Mouse (Mus musculus): ENCODE measurements around the gene Olfr709-ps1.
"Not testable (repeated sequence)": the region's sequence is repeated elsewhere in the genome, so short reads cannot be mapped to it uniquely, and the experiment has no call there.

Gene Olfr709-ps1

GRCm38 (mm10) chr7:106932119-106932518 is at the start of gene Olfr709-ps1:
Gene Olfr709-ps1 (minus strand): TSS chr7:106932219.
- in situ Hi-C loops (cut with MboI, MseI) = no loop called here

GRCm38 (mm10) chr7:106975353-106975752 is 43.3 kb upstream of the Olfr709-ps1 start, which contains the start of gene Olfr711:
Gene Olfr711 (minus strand): TSS chr7:106975453.
- in situ Hi-C loops (cut with MboI, MseI) = no loop called here

GRCm38 (mm10) chr7:106967503-106967902 is 35.5 kb upstream of the Olfr709-ps1 start:
- in situ Hi-C loops (cut with MboI, MseI) = not testable (repeated sequence)

GRCm38 (mm10) chr7:106963837-106964236 is 31.8 kb upstream of the Olfr709-ps1 start, which contains the start of gene Olfr6:
Gene Olfr6 (minus strand): TSS chr7:106963937.
- in situ Hi-C loops (cut with MboI, MseI) = no loop called here

GRCm38 (mm10) chr7:106948212-106948611 is 16.2 kb upstream of the Olfr709-ps1 start, which contains the start of gene Olfr710:
Gene Olfr710 (minus strand): TSS chr7:106948312.
- in situ Hi-C loops (cut with MboI, MseI) = no loop called here

- in situ Hi-C loops (cut with MboI, MseI) = not testable (repeated sequence)
These were observed 11.1 kb downstream of the Olfr709-ps1 start for GRCm38 (mm10) chr7:106920961-106921360.

GRCm38 (mm10) chr7:106907676-106908075 is 24.3 kb downstream of the Olfr709-ps1 start, which contains the start of gene Olfr1532-ps1:
Gene Olfr1532-ps1 (plus strand): TSS chr7:106908001.
- in situ Hi-C loops (cut with MboI, MseI) = no loop called here

GRCm38 (mm10) chr7:106901141-106901540 is 30.9 kb downstream of the Olfr709-ps1 start, which contains the start of gene Olfr707:
Gene Olfr707 (minus strand): TSS chr7:106901241.
- in situ Hi-C loops (cut with MboI, MseI) = not testable (repeated sequence)

GRCm38 (mm10) chr7:106888062-106888461 is 44.0 kb downstream of the Olfr709-ps1 start, which contains the start of gene Olfr706:
Gene Olfr706 (minus strand): TSS chr7:106888162.
- in situ Hi-C loops (cut with MboI, MseI) = no loop called here

- in situ Hi-C loops (cut with MboI, MseI) = no loop called here
These were observed 55.2 kb downstream of the Olfr709-ps1 start, which contains the start of gene Olfr705 for GRCm38 (mm10) chr7:106876791-106877190. Gene Olfr705 (minus strand): TSS chr7:106876891.

Measured in T-helper 17 cell (primary cell).